Mouse (Mus musculus) erythroblast, embryonic 14.5 days (primary cell): ENCODE results near the gene Fdx1.

Experiments used
- GATA1 ChIP-seq: IDR thresholded peaks from 2 replicates; pipeline ENCODE4 v1.6.1; 2012; ENCODE audit warnings: low read length, inconsistent platforms, mixed read lengths
- TAL1 ChIP-seq: IDR thresholded peaks from 3 replicates; pipeline ENCODE4 v1.6.1; 2012; ENCODE audit warnings: low read length, inconsistent platforms, mixed read lengths

- no peak for TF ChIP-seq TAL1
- TF ChIP-seq GATA1, result no peak
Measured at GRCm38 (mm10) chr9:51995331-51996099, 32.2 kb upstream of the Fdx1 start.
